Mouse (Mus musculus): Measurements from ENCODE around the gene Nek10. TPM values are rescaled to one million over a fixed set of nuclear protein-coding genes. Genes with fewer than 3 reads are reported as not detected.

The Nek10 gene
- polyA plus RNA-seq, 1 experiment from 2014 or later, result 0.08 TPM

GRCm38 (mm10) chr14:14833498-14833897 lies 30.3 kb downstream of the Nek10 start:
- no peak overlapping the region for H3K4me3 ChIP-seq (replicated peaks)
- no peaks in the 10 kb centered on the region for H3K9me3 ChIP-seq (replicated peaks)
- H3K4me2 ChIP-seq, result no peak overlapping the region
- no peak overlapping the region for H3K27ac ChIP-seq (replicated peaks)
- 81% methylated on average over 1 of the region's 1 CpGs for WGBS
- ATAC-seq (ENCODE audit: low FRiP score), result no peak
- H3K27me3 ChIP-seq (replicated peaks), result no peaks in the 10 kb centered on the region
- no peaks in the 10 kb centered on the region for H3K36me3 ChIP-seq
- no peak overlapping the region for H3K9ac ChIP-seq (replicated peaks)
- H3K4me1 ChIP-seq, result peaks cover 3% of the 10 kb centered on the region; the same call in 1 of the 2 replicates

DNA sequence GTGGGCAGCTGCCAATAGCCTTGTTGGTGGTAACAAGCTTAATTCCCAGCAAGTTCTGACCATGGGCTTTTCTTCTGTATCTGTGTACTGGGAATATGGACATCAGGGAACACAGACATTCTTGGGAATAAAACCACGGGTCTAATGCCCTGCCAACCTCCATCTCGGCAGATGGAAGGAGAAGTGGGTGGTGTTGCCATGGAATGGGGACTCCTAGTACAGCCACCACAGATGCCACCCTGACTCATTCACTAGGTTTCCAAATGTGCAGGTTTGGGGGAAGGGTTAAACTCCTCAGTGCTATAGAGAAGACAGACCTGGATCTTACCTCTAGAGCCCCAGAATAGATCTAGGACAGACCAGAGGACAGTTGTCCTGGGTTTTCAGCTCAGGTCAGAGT lies 31.1 kb downstream of the Nek10 start:
- ATAC-seq (ENCODE audit: low FRiP score), result no peak
- Histone ChIP-seq H3K9ac (replicated peaks) (no peak overlapping the region), H3K9me3 (replicated peaks) (no peaks in the 10 kb centered on the region), H3K4me1 (peaks cover 3% of the 10 kb centered on the region; the same call in 1 of the 2 replicates), H3K36me3 (no peaks in the 10 kb centered on the region), H3K4me2 (no peak overlapping the region), H3K27ac (replicated peaks) (no peak overlapping the region), H3K4me3 (replicated peaks) (no peak overlapping the region), H3K27me3 (replicated peaks) (no peaks in the 10 kb centered on the region)
- 90% methylated on average over 2 of the region's 2 CpGs for WGBS

- no peaks in the 10 kb centered on the region for H3K9me3 ChIP-seq (replicated peaks)
- H3K36me3 ChIP-seq, result no peaks in the 10 kb centered on the region
- 78% methylated on average over 4 of the region's 4 CpGs for WGBS
- H3K9ac ChIP-seq (replicated peaks), result no peak overlapping the region
- H3K4me2 ChIP-seq, result no peak overlapping the region
- peaks cover 3% of the 10 kb centered on the region; the same call in 1 of the 2 replicates for H3K4me1 ChIP-seq
- no peaks in the 10 kb centered on the region for H3K27me3 ChIP-seq (replicated peaks)
- H3K27ac ChIP-seq (replicated peaks), result no peak overlapping the region
- no peak for ATAC-seq (ENCODE audit: low FRiP score)
- H3K4me3 ChIP-seq (replicated peaks), result no peak overlapping the region
Observed at GRCm38 (mm10) chr14:14837627-14838026, 34.4 kb downstream of the Nek10 start.

- H3K4me3 ChIP-seq (replicated peaks), result no peak overlapping the region
- no peaks in the 10 kb centered on the region for H3K4me1 ChIP-seq
- ATAC-seq (ENCODE audit: low FRiP score), result no peak
- 73% methylated on average over 1 of the region's 1 CpGs for WGBS
- H3K9me3 ChIP-seq (replicated peaks), result no peaks in the 10 kb centered on the region
- no peaks in the 10 kb centered on the region for H3K36me3 ChIP-seq
- H3K9ac ChIP-seq (replicated peaks), result no peak overlapping the region
- H3K27me3 ChIP-seq (replicated peaks), result no peaks in the 10 kb centered on the region
- H3K27ac ChIP-seq (replicated peaks), result no peak overlapping the region
- no peak overlapping the region for H3K4me2 ChIP-seq
Observed at GRCm38 (mm10) chr14:14838109-14838508, 34.9 kb downstream of the Nek10 start.

DNA sequence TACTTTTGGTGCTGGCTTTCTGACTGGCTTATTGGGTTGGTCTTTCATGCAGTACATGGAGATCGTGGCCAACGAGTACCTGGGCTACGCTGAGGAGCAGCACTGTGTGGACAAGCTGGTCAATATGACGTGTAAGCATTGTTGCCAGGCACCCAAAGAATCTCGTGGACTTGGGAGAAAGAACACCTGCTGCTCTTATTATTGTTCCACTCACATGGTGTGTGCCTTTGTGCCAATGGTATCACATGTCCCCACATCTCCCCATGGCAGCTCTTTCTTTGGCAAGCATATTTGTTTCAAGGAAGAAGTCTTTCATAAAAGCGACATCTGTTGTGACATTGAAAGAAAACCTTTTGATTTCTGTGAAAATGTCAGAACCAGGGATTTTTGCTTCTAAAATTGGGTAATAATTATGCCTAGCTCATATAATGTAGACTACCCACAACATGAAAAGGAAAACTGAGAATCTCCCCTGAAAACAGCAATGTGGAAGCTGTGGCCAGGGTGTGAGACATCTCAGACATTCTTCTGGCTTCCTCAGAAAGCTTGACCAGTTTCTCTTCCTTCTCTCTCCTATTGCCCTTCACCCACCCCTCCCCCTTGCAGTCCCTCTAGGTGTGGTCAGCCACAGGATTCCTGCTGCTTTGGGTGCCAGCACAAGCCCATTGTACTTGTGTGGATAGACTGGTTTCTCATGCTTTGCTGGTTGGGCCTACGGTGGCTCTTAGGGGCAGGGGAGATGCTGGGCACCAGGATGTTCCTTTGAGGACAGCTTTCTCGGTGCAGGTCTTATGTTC lies 39.7 kb downstream of the Nek10 start:
- Histone ChIP-seq H3K4me2 (no peak overlapping the region), H3K9ac (replicated peaks) (no peak overlapping the region), H3K27me3 (replicated peaks) (no peaks in the 10 kb centered on the region), H3K27ac (replicated peaks) (no peak overlapping the region), H3K9me3 (replicated peaks) (no peaks in the 10 kb centered on the region), H3K4me3 (replicated peaks) (no peak overlapping the region), H3K36me3 (no peaks in the 10 kb centered on the region), H3K4me1 (no peaks in the 10 kb centered on the region)
- WGBS, result 80% methylated on average over 8 of the region's 8 CpGs
- ATAC-seq (ENCODE audit: low FRiP score), result no peak

GRCm38 (mm10) chr14:14852838-14853237 lies 49.6 kb downstream of the Nek10 start:
- Histone ChIP-seq H3K27me3 (replicated peaks) (no peaks in the 10 kb centered on the region), H3K27ac (replicated peaks) (no peak overlapping the region), H3K9ac (replicated peaks) (no peak overlapping the region), H3K9me3 (replicated peaks) (no peaks in the 10 kb centered on the region), H3K36me3 (no peaks in the 10 kb centered on the region), H3K4me1 (no peaks in the 10 kb centered on the region), H3K4me3 (replicated peaks) (no peak overlapping the region), H3K4me2 (no peak overlapping the region)
- ATAC-seq (ENCODE audit: low FRiP score), result no peak
- WGBS, result 39% methylated on average over 3 of the region's 3 CpGs

GRCm38 (mm10) chr14:14860331-14860730 lies 57.1 kb downstream of the Nek10 start:
- Histone ChIP-seq H3K27ac (replicated peaks) (no peak overlapping the region), H3K36me3 (no peaks in the 10 kb centered on the region), H3K9me3 (replicated peaks) (no peaks in the 10 kb centered on the region), H3K4me1 (peaks cover 2% of the 10 kb centered on the region; the same call in 1 of the 2 replicates), H3K4me3 (replicated peaks) (no peak overlapping the region), H3K9ac (replicated peaks) (no peak overlapping the region), H3K4me2 (no peak overlapping the region), H3K27me3 (replicated peaks) (no peaks in the 10 kb centered on the region)
- 25% methylated on average over 3 of the region's 3 CpGs for WGBS
- ATAC-seq (ENCODE audit: low FRiP score), result no peak

DNA sequence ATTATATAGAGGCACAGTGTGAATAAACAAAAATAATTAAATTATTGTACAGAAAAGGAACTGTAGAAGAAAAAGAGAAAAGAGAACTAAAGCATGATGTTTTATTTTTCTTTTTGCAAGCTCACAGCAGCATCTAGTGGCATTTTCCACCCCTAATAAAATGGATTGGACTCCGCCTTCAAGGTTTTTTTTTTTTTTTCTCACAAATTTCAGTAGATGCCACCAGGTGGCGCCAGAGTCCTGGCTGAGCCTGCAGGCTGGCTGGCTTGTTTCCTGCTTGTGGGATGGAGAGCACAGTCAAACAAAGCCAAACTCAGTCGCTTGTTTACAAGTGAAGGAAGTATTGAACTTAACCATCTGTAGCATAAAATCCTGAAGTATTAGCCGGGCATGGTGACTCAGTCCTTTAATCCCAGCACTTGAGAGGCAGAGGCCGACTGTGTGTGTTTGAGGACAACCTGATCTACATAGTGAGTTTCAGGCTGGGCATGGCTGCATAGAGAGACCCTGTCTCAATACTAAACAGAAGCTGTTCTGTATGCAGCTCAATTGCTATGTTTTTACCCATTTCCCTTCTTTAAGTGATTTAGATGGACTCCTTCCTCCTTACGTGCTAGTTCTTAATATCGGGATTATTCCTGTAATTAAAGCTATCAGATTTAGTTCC lies 60.6 kb downstream of the Nek10 start:
- Histone ChIP-seq H3K4me2 (0 out of 2 replicates have a peak overlapping the region, but pooled peaks have one; percentile 29), H3K9ac (replicated peaks) (no peak overlapping the region), H3K9me3 (replicated peaks) (no peaks in the 10 kb centered on the region), H3K4me1 (peaks cover 2% of the 10 kb centered on the region; the same call in 1 of the 2 replicates), H3K27me3 (replicated peaks) (no peaks in the 10 kb centered on the region), H3K36me3 (no peaks in the 10 kb centered on the region), H3K27ac (replicated peaks) (no peak overlapping the region), H3K4me3 (replicated peaks) (no peak overlapping the region)
- peak; percentile 90 for ATAC-seq (ENCODE audit: low FRiP score)
- WGBS, result 25% methylated on average over 7 of the region's 7 CpGs

DNA sequence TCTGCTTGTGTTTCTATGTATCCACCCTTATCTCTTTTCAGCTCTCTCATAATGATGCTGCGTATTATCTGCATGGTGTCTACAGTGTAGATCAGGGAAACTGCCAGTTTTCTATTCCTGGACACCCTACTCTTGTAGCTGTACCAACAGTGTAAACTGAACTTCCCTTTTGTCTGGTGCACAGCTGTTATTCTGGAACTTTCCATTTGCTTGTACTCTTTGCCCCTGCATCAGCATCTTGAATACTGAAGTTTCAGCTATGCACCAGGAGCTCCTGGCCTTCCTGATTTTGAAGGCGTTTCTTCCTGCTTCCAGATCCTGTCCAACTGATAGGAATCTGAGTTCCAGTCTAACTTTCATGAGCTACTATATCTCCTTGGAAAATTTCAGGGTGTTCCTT lies 66.0 kb downstream of the Nek10 start:
- ATAC-seq (ENCODE audit: low FRiP score), result no peak
- no peaks in the 10 kb centered on the region for H3K9me3 ChIP-seq (replicated peaks)
- H3K27me3 ChIP-seq (replicated peaks), result no peaks in the 10 kb centered on the region
- no peaks in the 10 kb centered on the region for H3K36me3 ChIP-seq
- no peak overlapping the region for H3K4me2 ChIP-seq
- WGBS, result 88% methylated on average over 2 of the region's 2 CpGs
- H3K4me1 ChIP-seq, result no peaks in the 10 kb centered on the region
- no peak overlapping the region for H3K9ac ChIP-seq (replicated peaks)
- no peak overlapping the region for H3K27ac ChIP-seq (replicated peaks)
- H3K4me3 ChIP-seq (replicated peaks), result no peak overlapping the region

DNA sequence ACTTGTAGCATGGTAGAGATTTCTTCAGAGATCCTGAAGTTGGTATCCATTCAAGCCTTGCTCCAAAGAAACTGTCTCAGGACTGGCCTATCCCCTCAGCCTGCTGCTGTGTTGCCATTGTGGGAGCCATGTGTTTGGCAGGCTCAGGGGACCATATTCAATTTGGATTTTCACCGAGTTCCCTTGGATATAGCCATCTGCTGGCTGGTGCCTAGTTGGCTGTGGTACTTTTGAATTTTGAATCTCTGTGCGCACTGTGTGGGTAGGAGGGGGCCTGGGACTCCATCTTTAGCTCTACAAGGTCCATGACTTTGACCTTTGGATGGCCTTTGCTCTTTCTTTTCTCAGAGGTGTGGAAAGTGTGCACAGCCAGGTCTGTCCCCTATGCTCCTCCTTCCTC lies 66.8 kb downstream of the Nek10 start:
- H3K27ac ChIP-seq (replicated peaks), result no peak overlapping the region
- no peak overlapping the region for H3K4me3 ChIP-seq (replicated peaks)
- ATAC-seq (ENCODE audit: low FRiP score), result no peak
- H3K27me3 ChIP-seq (replicated peaks), result no peaks in the 10 kb centered on the region
- H3K36me3 ChIP-seq, result no peaks in the 10 kb centered on the region
- no peak overlapping the region for H3K9ac ChIP-seq (replicated peaks)
- no peaks in the 10 kb centered on the region for H3K4me1 ChIP-seq
- WGBS, result 74% methylated on average over 2 of the region's 2 CpGs
- H3K9me3 ChIP-seq (replicated peaks), result no peaks in the 10 kb centered on the region
- no peak overlapping the region for H3K4me2 ChIP-seq

GRCm38 (mm10) chr14:14870463-14870862 lies 67.2 kb downstream of the Nek10 start:
- 79% methylated on average over 3 of the region's 3 CpGs for WGBS
- Histone ChIP-seq H3K36me3 (no peaks in the 10 kb centered on the region), H3K9me3 (replicated peaks) (no peaks in the 10 kb centered on the region), H3K4me3 (replicated peaks) (no peak overlapping the region), H3K4me1 (no peaks in the 10 kb centered on the region), H3K9ac (replicated peaks) (no peak overlapping the region), H3K27me3 (replicated peaks) (no peaks in the 10 kb centered on the region), H3K4me2 (no peak overlapping the region), H3K27ac (replicated peaks) (no peak overlapping the region)
- ATAC-seq (ENCODE audit: low FRiP score), result no peak

GRCm38 (mm10) chr14:14871121-14871520 lies 67.9 kb downstream of the Nek10 start:
- no peak overlapping the region for H3K4me2 ChIP-seq
- no peak overlapping the region for H3K9ac ChIP-seq (replicated peaks)
- no peaks in the 10 kb centered on the region for H3K9me3 ChIP-seq (replicated peaks)
- H3K4me3 ChIP-seq (replicated peaks), result no peak overlapping the region
- no peak overlapping the region for H3K27ac ChIP-seq (replicated peaks)
- WGBS, result 96% methylated on average over 1 of the region's 1 CpGs
- no peaks in the 10 kb centered on the region for H3K27me3 ChIP-seq (replicated peaks)
- H3K4me1 ChIP-seq, result no peaks in the 10 kb centered on the region
- no peak for ATAC-seq (ENCODE audit: low FRiP score)
- H3K36me3 ChIP-seq, result no peaks in the 10 kb centered on the region

Data from neural tube, embryonic 15.5 days (tissue).